Mouse (Mus musculus): ENCODE measurements around the gene Vipr2.

Gene Vipr2

GRCm38 (mm10) chr12:116097166-116097565 lies 19.6 kb downstream of the Vipr2 start:
- no peak for DNase-seq

DNA sequence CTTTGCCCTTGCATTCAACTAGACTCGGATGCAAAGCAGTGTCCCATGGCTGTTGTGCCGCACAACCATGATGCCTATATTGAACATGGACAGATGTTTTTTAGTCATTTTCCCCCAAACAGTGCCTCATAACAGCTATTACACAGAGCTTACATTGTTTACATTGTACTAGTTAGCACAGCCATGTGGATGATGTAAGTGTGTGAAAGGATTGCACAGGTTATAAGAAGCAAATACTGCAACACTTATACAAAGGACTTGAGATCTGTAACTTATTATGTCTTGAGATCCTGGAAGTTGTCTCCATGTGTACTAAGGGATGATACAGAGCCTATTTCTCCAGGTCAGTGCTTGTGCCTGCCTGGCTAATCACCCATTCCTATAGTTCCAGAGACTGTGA lies 24.4 kb downstream of the Vipr2 start:
- no peak for DNase-seq

DNA sequence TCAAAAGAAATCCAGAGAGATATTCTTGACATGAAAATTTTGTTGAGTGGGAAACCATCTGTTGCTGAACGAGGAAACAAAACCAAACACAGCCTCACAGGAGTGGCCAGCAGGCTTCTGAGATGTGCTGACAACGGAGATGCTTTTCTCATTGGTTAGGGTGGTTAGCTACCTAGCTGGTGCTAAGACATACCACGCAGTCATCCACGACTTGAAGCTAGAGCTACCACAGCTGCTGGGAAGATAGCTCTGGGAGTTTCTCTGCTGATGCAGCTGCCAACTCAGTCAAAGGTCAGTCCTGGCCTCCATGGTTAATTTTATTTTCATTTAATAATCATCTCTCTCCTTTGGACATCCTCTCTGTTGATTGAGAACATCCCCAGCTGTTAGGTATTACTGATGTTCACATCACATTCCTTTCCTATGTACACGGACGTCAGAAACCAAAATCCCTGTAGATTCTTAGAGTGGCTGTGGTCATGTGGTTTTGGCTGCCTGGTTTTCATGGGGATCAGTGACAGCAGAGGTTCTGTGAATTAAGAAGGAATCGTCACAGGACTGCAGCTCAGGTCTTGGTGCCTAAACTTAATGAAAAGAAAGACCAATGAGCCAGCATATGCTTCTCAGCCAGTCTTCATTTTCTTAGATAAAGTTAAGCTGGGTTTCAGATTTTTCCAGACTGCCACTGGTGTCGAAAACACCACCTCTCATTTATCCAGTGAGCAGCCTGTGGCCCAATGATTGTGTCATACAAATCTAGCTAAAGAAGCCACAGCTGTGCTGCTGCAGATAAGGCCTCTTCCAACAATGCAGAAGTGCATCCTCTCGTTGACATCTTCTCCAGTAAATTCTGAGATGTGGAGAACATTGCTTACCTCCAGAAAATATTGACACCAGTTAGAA lies 32.2 kb downstream of the Vipr2 start:
- no peak for DNase-seq

DNA sequence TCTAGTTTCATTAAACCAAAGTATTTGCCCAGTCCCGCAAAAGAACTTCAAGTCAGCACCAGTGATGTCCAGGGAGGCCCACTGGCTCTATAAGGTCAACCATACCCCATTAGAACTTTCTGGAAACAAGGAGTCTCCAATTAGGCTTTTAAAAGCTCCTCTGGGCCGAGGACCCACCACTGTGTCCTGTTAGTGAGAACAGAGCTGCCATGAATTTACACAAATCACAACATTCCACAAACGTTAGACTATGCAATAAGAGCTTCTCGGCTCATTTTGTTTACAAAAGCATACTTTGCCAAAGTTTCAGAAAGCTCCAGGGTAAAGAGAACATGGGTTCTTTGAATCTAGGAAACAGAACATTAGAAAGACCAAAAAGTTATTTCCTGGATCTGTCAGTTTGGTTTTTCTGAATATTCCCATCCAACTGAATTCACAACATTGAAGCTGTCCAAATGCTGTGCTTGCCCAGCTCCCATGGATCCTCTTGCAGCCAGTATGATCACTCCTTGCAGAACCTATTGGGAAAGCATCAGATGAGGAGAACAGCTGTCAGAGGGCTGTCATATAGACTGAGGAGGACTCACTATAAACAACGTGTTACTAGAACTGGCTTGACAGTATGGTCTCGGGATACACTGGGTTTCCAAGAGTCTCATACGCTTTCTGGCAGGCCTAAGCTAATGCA lies 33.6 kb downstream of the Vipr2 start:
- DNase-seq = no peak

GRCm38 (mm10) chr12:116115781-116116180 lies 38.3 kb downstream of the Vipr2 start:
- DNase-seq = no peak

DNA sequence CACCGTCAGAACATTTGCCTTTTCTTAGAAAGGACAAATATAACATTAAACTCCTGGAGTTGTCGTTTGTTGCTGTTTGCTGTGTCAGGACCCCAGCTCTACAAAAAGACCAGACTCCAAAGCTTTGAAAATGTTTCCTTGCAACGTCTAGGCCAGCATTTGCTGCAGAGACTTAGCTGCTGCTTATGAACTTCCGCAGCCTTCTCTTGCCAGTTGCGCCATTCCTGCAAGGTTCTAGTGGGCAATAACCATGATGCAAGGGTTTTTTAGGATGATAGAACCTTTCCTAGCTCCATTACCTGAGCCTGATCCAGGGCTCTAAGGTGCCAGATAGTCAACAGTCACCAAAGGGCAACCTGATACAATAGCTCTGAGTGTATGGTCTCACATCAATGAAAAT lies 38.9 kb downstream of the Vipr2 start:
- no peak for DNase-seq

DNA sequence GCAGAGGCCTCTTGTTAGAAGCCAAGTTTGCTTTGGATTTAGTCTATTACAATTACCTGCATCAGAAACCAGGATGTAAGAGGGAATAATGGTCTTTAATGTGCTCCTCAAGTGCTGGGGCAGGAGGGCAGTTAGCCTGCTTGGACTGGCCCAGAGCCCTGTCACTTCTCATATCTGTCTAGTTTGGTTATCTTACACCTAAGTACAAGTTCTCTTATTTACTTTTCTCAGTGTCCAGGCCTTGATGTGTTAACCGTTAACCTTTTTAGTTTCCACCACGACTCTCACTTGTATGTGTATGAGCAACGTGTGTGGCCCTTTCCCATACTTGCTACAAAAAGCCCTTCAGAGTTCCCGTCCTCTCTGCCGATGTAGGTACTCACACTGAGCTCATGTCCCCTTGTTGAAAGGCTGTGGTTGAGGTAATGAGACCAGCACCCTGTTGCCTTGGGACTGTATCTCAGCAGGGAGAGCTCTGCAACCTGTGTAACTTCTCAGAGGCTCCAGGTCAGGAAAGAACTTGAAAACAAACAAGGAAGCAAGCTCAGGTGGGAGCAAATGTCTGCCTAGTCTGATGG lies 39.9 kb downstream of the Vipr2 start:
- no peak for DNase-seq

GRCm38 (mm10) chr12:116119001-116119400 lies 41.5 kb downstream of the Vipr2 start:
- DNase-seq = no peak

- DNase-seq = no peak
Observed at GRCm38 (mm10) chr12:116123786-116124185, 46.3 kb downstream of the Vipr2 start.

- no peak for DNase-seq
Observed at GRCm38 (mm10) chr12:116130936-116131335, 53.4 kb downstream of the Vipr2 start.

- no peak for DNase-seq
Observed at GRCm38 (mm10) chr12:116132909-116133308, 55.4 kb downstream of the Vipr2 start.

DNA sequence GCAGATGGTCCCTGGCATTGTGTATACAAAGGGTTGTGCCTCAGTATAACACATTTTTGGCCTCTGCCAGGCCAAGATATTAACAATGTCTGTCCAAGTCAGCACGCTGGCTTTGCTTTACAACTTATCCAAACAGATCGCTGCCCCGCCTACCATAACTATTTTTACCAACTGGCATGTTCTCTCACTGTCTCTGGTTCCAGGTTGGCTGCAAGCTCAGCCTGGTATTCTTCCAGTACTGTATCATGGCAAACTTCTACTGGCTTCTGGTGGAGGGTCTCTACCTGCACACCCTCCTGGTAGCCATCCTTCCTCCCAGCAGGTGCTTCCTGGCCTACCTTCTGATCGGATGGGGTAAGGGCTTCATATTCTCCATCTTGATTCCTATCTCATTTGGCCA lies 58.4 kb downstream of the Vipr2 start:
- DNase-seq = no peak

DNA sequence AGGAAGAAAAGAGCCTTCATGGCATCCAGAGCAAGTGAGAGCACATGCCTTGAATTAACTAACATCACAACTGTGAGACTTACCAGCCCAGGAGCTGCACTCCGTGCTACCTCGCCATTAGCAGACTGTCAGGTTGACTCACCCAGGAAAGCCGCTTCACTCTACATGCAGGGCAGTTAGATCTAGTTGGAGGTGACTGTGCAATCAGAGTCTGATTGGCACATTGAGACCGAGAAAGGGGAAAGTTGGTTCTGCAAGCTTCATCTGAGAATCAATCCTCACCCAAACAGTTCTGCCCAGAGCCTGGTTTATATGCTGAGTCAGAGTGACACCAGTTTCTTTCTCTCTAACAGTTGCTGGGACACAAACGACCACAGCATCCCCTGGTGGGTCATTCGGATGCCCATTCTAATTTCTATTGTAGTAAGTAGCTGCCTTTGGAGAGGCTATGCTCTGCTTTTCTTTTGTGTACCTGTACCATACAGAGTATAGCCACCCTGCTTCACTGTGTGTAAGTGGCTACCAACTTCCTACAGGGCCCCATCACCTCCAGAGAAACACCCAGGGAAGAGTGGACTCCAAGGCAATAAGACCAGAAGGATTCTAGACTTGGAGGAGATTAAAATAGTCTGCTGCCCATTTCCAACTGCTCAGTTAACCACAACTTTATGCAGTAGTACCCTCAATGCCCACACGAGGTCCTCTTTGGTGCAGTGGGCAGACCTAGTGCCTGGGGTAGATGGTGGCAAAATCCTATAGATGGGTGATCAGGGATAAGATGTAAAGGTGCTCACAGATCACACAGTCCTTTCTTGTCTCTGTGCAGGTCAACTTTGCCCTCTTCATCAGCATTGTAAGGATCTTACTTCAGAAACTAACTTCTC lies 61.0 kb downstream of the Vipr2 start:
- no peak for DNase-seq

- no peak for DNase-seq
Observed at GRCm38 (mm10) chr12:116140605-116141004, 63.1 kb downstream of the Vipr2 start.

- DNase-seq = no peak
Observed at GRCm38 (mm10) chr12:116141816-116142215, 64.3 kb downstream of the Vipr2 start.

GRCm38 (mm10) chr12:116142464-116142863 lies 64.9 kb downstream of the Vipr2 start:
- no peak for DNase-seq

DNA sequence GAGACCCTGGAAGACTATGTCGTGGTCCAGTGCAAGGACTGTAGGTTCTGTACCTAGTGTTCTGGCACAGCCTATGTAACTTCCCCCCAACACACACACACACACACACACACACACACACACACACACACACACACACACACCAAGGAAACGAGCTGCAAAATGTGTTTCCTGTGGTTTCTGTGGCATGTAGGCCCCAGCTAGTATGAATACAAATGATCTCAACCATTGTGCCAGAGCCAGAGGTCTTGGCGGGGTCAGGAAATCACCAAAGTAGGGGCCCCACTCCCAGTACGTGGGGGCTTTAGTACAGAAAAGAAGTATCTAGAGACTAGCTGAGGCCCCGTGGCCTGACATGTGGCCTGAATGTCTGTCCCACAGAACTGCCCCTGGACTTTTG lies 67.7 kb downstream of the Vipr2 start:
- DNase-seq = peak in 1 of 2 experiments; percentile 8

DNA sequence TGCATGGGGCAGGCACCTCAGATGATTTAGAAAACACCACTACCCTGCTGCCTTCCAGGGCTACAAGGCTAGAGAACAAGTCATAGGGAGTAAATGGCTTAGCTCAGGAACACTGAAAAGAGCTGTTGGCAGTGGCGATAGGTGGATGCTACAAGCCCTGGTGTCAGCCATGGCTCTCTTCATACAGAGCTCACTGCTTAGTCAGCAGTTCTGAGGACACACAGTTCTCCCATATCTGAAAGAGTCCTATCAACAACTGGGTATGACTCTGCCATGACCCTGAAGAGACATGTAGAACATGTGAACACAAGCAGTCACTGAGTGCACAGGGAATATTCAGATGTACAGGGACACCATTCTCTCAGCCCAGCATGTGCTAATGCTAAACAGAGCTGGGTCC lies 68.2 kb downstream of the Vipr2 start:
- DNase-seq = no peak

- DNase-seq = no peak
Observed at GRCm38 (mm10) chr12:116146996-116147634, 69.6 kb downstream of the Vipr2 start.

GRCm38 (mm10) chr12:116152866-116153428 lies 75.4 kb downstream of the Vipr2 start:
- no peak for DNase-seq

GRCm38 (mm10) chr12:116156792-116157532 lies 79.4 kb downstream of the Vipr2 start:
- no peak for DNase-seq

Measured in kidney, postnatal 4 days (tissue).